Mouse (Mus musculus) mouse embryonic stem cell (cell line): ENCODE results near the gene Neurog1.

Experiments used
- in situ Hi-C, 2 experiments: fragments of 300-500 bp; cut with MboI; formaldehyde crosslinking; loops; 1 replicate in 1 of 2; 3 replicates in 1 of 2; pipeline ENCODE4 v1.14.3; 2019 to 2020; ENCODE audit warnings: low sequenced_read_pairs in 2 of 2, low pct_unique_long_range_greater_than_20kb in 1 of 2, mixed read lengths in 1 of 2; ENCODE audit not compliant: unreplicated experiment in 1 of 2

Neurog1 gene

GRCm38 (mm10) chr13:56251924-56252619, at the start of gene Neurog1:
Gene Neurog1, minus strand, starts transcription at chr13:56252163.
- in situ Hi-C loops = loop anchor here in 1 of 2 experiments (5.0 kb wide), 1 partner anchor 420 kb away; no protein-coding TSS in a partner anchor

GRCm38 (mm10) chr13:56299336-56299735, 47.4 kb upstream of the Neurog1 start:
- in situ Hi-C loops = no loop called here

- in situ Hi-C loops = no loop called here
Measured at GRCm38 (mm10) chr13:56296659-56297020, 44.7 kb upstream of the Neurog1 start.

- in situ Hi-C loops = no loop called here
Measured at GRCm38 (mm10) chr13:56295943-56296658, 44.1 kb upstream of the Neurog1 start, which contains the start of gene Cxcl14. Gene Cxcl14, minus strand, starts transcription at chr13:56296551.

- in situ Hi-C loops = no loop called here
Measured at GRCm38 (mm10) chr13:56295586-56295942, 43.6 kb upstream of the Neurog1 start.

GRCm38 (mm10) chr13:56294908-56295307, 42.9 kb upstream of the Neurog1 start:
- in situ Hi-C loops = no loop called here

- in situ Hi-C loops = loop anchor here in 1 of 2 experiments (10.0 kb wide), 1 partner anchor 145 kb away; the partner anchor contains the start of gene Slc25a48
Measured at GRCm38 (mm10) chr13:56289998-56290397, 38.0 kb upstream of the Neurog1 start.

GRCm38 (mm10) chr13:56289261-56289660, 37.3 kb upstream of the Neurog1 start:
- in situ Hi-C loops = loop anchor here in 1 of 2 experiments (10.0 kb wide), 1 partner anchor 146 kb away; the partner anchor contains the start of gene Slc25a48

GRCm38 (mm10) chr13:56288601-56289000, 36.6 kb upstream of the Neurog1 start:
- in situ Hi-C loops = loop anchor here in 1 of 2 experiments (10.0 kb wide), 1 partner anchor 146 kb away; the partner anchor contains the start of gene Slc25a48

GRCm38 (mm10) chr13:56287091-56287490, 35.1 kb upstream of the Neurog1 start:
- in situ Hi-C loops = loop anchor here in 1 of 2 experiments (10.0 kb wide), 1 partner anchor 148 kb away; the partner anchor contains the start of gene Slc25a48

GRCm38 (mm10) chr13:56283321-56283720, 31.4 kb upstream of the Neurog1 start:
- in situ Hi-C loops = loop anchor here (5.0 to 10.0 kb wide), 2 partner anchors 149 to 151 kb away; partner anchors contain the start of gene Slc25a48 (in 1 of the 2)

- in situ Hi-C loops = loop anchor here (5.0 to 10.0 kb wide), 2 partner anchors 152 to 154 kb away; partner anchors contain the start of gene Slc25a48 (in 1 of the 2)
Measured at GRCm38 (mm10) chr13:56280356-56280755, 28.4 kb upstream of the Neurog1 start.

- in situ Hi-C loops = no loop called here
Measured at GRCm38 (mm10) chr13:56279439-56279838, 27.5 kb upstream of the Neurog1 start.

- in situ Hi-C loops = no loop called here
Measured at GRCm38 (mm10) chr13:56275171-56275570, 23.2 kb upstream of the Neurog1 start.

- in situ Hi-C loops = no loop called here
Measured at GRCm38 (mm10) chr13:56270124-56270523, 18.2 kb upstream of the Neurog1 start.

- in situ Hi-C loops = no loop called here
Measured at GRCm38 (mm10) chr13:56267396-56267795, 15.4 kb upstream of the Neurog1 start.

GRCm38 (mm10) chr13:56266435-56266834, 14.5 kb upstream of the Neurog1 start:
- in situ Hi-C loops = no loop called here

- in situ Hi-C loops = no loop called here
Measured at GRCm38 (mm10) chr13:56265661-56266060, 13.7 kb upstream of the Neurog1 start.

GRCm38 (mm10) chr13:56262269-56262668, 10.3 kb upstream of the Neurog1 start:
- in situ Hi-C loops = no loop called here
